Mouse (Mus musculus) layer of hippocampus, postnatal 36 days (tissue): ENCODE measurements around the gene Pgrmc2. TPM values are rescaled to one million over a fixed set of nuclear protein-coding genes. Genes with fewer than 3 reads are reported as not detected.

Experiments
- DNase-seq, 2 experiments: peaks; one replicate each; pipeline ENCODE4 v3.0.0; 2022
- total RNA-seq, 2 experiments: library from RNA; stranded (reverse); gene quantifications; 2 replicates each; pipeline ENCODE4 v1.2.3; 2021

The Pgrmc2 gene
- 10 to 100 TPM; 54.1 to 55.0 TPM for total RNA-seq

DNA sequence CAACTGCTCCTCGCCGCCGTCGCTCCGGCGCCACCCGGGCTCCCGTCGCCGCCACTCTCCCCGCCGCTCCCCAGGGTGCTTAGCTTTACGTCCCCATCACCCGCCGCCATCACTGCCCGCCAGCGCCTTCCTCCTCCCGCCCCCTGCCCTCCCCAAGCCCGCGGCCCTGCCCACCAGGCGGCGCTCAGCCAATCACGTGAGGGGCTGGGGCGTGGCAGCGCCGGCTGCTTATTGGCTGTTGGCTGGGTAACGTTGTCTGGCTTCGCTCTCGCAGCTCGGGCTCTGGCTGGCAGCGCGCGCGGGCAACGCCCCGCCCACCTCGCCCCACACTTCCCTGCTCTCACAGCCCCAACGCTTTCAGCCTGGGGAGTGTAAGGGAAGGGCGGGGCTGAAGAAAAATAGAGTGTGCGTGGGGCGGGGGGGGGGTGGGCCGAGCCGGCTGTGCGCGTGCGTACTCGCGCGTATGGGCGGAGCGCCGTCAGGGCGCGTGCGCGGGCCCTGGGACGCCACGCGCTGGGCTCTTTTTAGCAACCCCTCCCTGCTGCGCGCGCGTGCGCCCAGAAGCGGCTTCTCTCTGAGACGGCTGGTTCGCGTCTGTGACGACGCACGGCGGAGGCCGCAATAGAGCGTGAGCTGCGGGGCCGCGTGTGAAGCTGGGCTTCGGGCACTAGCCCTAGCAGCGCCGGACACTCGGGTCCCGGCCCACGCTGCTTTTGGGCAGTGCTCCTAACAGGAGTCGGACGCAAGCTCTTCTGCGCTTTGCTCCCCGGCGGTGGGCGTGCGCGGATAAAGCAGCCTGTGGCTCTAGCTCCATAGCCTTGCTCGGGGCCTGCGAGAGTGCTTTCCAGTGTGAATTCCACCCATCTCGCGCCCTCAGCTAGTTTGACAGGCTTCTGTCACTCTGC lies at the start of gene Pgrmc2:
Gene Pgrmc2 (minus strand): TSS at position 162 of the 905 bp plus-strand sequence.
- DNase-seq, result peak; percentile 98 to 99

DNA sequence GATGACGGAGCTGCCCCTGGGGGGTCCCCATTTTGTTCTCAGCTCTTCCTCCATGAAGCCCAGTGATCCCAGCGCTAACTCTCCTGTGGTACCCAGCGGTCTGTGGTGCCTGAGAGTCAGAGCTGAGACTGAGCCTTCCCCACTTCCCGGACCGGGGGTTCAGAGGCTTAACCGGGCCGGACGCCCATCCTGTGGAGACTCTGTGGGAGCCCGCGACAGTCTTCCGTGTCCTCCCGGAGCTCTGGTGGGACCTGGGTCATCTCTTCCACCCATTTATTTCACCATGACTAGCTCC lies 41.1 kb upstream of the Pgrmc2 start:
- DNase-seq, result no peak

DNA sequence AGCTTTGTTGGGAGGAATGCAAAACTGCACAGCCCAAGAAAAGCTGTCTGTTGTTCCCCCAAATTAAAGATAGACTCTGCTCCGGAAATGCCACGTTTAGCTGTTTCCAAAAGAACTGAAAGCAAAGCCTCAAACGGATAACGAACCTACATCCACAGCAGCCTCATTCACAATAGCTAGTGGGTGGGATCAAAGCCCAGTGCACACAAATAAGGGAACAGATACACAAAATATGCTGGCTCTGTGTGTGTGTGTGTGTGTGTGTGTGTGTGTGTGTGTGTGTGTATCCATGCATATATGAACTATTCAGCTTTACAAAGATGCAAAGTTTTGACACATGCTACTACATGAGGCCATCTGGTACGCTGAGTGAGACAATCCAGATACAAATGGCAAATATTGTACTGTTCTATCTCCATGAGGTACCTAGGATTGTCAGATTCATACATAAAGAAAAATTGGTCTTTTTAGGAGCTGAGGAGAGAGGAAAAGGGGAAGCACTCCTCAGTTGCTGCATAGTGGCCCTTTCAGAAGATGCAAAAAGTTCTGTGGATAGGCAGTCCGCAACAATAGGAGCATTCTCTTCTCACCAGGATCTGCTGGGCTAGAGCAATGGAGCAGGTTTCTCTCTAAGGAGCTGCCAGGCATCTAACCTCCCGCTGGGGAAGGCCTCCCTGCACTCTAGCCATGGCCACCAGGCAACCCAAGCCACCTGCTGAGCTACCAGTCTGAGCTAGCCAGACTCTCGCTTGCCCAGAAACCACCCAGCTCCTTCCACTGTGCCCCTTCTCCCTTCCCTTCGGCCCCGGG lies 40.5 kb upstream of the Pgrmc2 start:
- DNase-seq, result peak in 1 of 2 experiments; percentile 7

DNA sequence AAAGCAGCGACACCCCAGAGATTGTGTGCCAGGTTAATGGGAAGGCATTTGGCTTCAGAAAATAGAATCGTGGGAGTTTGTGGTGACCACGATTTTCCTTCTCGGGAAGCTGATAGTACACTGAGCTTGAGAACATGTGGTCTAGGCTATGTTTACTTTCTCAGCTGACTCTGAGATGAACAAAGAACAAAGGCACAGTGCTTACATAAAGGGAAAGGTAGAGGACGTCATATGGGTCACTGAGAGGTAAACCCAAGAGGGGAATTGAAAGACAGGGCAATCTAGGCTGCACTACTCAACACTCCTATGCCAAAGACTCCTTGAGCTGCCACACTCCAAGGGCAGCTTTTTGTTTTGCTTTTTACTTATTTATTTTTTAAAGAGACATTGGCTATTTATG lies 35.3 kb upstream of the Pgrmc2 start:
- DNase-seq, result no peak

DNA sequence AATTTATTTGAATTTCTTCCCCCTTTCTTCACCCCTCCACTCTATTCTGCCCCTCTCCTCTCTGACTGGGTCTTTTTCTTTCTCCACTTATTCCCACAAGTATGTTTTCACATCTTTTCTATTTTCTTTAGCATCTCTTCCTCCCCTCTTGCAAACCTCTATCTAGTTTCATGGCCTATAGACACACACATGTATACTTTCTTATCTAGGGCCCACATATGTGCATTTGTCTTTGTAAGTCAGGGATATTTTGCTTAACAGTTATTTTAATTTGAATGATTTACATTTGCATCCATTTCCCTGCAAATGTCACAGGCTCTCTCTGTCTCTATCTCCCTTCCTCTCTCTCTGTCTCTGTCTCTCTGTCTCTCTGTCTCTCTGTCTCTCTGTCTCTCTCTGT lies 34.6 kb upstream of the Pgrmc2 start:
- no peak for DNase-seq

DNA sequence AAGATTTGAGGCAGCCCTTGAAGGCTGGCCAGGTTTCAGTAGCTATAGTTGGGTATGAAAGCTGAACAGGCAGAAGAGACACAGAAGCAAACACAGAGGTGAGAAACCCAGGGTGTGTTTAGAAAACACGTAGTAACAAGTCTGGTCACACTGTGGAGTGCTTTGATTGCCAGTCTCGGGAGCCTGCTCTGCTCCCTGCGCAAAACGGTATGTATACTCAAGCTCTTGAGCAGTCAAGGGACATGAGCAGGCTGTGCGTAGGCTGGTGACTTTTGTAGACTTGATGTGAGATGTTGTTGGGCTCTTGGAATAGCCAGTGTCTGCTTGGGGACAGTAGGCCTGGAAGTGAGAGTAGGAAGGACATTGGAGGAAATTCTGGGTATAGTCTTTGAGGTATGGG lies 30.3 kb upstream of the Pgrmc2 start:
- DNase-seq, result no peak

DNA sequence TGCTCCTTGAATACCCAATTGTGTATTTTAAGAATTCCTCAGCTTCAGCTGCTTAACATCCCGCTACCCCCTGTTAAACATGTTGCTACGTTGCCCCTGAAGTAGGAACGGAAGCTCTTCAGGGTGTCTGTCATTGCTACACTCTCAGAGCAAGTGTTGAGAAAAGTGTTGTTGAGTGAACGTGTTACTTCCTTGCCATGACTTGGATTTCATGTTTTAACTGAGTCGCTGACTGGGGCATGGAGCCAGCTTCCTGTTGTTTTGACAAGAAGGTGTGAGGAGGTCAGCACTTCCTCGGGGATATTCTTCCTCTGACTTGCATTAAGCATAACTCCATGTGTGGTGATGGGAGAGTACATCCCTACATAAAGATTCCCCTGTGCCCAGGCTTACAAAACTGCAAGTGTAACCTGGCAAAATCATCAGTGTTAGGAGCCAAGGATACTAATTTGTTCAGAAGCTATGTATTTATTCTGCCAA lies 25.5 kb upstream of the Pgrmc2 start:
- no peak for DNase-seq

DNA sequence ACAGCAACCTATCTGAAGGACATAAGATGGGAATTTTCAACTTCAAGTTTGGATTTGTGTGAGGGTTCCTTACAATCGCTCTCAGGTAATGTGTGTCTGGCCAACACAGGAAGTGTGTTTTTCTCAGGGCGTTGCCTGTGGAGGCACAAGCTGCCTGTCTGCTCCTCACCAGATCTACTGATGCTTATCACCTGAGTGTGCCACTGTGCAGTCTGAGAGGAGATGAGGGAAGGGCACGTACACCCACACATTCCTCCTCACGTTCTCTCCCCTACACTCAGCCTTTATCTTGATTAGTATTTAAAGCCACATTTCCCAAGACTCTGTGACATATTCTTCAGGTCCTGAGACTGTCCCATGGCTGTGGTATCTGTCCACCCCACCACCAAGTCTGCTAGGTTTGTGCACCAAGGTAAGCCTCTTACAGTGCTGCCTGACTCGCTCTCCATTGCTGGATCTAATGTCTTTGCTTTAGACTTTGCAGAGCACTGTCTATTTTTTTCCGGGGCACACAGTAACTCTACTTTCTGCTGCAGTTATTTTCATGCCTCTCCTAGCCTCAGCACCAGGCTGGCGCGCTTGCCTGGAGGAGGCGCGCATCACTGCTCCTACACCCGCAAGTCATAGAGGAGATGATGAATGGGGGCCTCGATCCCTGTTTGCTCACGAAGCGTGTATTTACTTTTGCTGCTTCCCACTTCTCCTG lies 24.9 kb upstream of the Pgrmc2 start:
- no peak for DNase-seq

DNA sequence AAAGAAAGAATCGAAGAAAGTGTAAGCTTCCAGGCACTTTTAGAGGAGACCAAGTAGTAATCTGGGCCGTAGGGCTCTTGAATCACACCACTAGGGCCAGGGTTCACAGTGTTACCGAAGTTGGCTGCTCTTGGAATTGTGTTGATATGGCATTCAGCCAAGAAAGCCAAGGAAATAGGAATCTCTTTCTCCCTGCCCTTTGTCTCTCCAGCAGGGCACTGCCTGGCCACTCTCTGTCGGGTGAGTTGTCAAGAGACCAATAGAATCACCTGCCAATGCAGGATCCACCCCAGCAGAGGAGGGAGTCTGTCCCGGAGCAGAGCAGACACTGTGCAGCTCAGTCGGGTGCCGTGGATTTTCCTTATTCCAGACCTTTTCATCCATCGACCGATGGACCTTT lies 19.1 kb upstream of the Pgrmc2 start:
- no peak for DNase-seq

DNA sequence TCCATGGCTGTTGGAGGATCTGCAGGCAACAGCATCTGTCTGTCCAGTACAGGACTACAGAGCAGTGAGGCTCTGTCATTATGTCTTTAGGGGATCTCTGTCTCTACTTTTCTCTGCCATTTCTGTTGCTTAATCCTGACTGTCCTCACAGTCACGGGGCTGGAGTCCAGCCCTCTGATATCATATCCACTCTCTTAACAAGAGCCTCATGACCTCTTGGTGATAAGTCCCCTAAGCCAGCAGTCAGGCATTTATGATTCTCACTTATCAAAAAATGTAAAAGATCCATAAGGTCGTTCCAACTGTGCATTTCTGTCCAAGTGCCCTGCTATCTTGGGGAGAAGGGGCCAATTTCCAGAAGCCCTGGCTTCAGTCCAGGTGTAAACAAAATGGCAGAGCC lies 17.3 kb upstream of the Pgrmc2 start:
- DNase-seq, result no peak

DNA sequence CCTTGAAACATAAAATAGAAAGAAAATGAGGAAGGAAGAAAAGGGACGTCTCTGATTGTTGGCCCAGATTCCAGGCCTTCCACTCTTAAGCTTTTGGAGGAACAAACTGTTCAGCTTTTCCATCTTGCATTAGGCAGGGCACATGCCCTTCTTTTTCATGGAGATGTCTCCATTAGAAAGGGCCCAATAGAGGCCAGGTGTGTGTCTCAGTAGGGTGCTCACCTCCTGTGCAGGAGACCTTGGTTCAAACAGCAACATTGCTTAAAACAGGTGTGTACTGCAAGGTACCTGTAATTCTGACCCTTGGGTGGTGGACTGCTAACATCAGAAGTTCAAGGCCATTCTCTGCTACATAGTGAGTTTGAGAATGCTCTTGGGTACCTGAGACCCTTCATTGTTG lies 16.8 kb upstream of the Pgrmc2 start:
- no peak for DNase-seq

DNA sequence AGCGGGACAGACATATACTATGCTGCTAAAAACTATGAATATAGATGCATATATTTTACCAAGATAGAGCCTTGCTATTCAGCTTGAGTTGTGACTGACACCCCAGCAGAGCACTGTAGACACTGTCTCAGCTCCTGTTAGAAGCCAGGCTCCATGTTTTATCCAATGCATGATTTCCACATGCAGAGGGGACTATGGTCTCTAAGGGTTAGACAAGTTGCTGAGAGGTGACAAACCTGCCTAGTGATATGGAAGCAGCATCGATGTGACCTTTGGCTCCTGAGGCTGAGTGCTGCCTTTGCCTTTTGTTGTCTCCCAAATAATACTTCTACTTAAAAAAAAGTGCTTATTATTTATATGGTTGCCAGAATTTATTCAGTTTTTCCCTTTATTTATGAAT lies 10.4 kb upstream of the Pgrmc2 start:
- DNase-seq, result no peak

DNA sequence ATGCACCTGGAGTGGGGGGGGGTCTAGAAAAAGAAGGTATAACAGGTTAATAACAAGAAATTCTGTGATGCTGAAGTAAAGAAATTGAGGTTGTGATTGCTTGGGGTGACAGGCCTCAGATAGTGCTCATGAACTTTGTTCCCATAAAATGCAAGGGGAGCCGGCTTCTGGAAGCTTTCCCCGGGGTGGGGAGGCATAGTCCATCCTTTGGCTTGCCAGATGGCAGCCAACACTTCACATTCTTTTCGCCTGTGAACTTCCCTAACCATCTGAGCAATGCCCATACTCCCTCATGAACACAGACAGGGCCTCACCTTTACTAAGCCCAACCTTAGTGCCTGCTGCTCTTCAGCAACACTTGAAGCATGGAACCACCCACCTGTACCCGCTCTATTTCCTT lies 9.5 kb upstream of the Pgrmc2 start:
- no peak for DNase-seq

DNA sequence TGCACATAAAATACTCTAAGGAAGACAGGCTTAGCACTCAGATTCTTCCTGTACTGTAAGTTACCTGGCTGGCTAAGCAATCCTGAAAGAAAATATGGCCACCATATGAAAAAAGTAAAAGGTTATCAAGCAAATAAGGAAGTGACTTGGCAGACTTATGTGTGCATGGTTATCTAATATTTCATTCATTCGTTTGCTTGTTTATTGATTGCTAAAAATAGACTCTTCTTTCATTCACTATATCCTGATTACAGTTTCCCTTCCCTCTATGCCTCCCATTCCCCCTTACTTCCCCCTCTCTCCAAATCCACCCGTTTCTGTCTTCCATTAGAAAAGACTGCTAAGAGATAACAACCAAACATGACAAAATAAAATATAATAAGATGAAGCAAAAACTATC lies 8.0 kb upstream of the Pgrmc2 start:
- DNase-seq, result no peak

DNA sequence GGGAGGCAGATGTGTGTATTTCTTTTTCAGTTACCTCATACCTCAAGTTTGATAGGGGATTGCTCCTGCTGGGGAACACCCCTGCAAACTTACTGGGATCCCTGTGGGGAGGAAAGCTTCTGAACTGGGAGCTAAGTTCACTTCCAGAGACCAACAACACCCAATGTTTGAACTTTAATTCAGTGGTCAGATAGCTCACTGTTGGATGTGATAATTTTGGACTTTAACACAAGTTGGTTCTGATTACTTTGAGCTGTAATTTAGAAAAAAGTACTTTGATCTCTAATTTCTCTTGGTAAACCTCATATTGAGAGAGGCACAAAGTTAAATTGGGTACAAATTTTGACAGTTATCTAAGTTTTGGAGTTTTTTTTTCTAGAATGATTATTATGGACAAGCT lies 4.2 kb upstream of the Pgrmc2 start:
- no peak for DNase-seq

DNA sequence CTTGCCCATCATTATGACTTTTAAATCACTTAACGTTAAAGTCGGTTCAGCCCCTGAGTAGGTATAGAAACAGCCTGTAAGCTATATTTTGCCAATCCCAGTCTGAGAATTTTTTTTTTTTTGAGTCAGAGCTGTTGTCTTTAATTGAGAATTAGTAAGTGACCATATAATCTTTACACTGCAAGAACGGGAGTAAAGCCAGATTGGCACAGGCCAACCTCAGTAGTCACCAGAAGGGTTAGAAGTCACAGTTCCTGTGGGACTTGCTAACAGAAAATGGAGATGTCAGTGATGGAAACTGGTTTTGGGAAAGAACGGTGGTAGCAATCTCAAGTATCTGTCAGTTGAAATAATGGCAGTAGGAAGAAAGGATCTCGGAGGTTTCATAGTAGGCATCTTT lies 1.6 kb upstream of the Pgrmc2 start:
- DNase-seq, result no peak

DNA sequence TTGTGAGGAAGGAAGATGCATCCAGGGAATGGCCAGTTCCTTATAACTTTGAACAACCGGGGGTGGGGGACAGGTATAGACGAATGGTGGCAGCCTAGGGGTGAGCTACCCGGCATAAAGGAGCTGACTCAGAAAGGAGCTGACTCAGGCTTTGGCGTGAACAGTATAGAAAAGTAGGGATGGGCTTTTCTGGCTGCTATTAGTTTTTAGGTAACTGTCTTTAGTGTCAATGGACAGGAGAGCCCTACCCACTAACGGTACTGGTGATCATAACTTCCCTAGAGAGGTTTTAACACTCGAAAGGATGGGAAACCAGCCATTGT lies 905 bp upstream of the Pgrmc2 start:
- no peak for DNase-seq

DNA sequence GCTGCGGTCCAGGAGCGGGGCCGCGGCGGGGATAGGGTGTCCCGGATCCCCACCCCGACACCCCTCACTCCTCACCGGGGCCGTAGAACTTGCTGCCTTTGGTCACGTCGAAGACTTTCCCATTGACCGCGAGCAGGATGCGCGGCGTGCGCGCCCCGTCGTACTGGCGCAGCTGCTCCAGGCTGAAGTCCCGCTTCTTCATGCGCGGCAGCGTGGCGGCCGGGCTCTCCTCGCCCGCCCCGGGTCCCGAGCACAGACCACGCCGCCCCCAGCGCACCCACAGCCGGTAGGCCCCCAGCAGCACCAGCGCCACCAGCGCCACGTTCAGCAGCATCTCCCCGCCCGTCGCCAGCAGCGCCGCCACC lies 344 bp downstream of the Pgrmc2 start:
- no peak for DNase-seq

DNA sequence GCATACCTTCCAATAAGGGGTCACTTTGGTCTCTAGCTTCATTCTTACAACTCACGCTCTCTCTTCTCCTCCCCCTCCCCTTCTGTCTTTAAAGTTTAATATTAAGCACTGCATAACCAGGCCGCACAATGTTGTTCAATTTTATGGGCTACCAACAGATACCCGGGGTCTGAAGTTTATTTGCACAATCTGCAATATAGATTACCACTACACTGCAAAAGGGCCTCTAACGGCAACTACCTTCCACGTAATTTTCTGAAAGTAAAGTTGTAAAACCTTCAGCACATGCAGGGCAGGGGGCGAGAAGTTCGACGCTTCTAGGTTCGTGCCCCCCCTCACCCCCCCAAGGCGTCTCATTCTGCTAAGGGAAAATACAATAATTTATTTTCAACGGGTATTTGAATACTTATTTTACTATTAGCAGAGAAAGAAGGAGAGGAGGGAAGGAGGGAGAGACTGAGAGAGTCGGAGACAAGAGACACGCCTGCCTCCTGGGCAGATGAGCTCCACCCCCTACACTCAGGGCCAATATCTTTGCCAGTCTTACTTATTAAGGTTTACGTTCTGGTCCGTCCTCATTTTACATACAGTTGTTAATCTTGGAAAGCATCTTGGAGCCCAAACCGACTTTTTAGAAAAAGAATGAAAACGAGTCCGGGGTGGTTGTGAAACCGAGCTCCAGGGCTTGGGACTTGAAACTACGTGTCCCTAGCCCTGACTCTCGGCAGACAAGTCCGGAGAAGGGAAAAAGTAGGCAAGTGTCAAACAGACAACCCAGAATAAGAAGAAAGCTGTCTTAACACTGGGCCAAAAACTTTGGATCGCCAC lies 1.2 kb downstream of the Pgrmc2 start:
- no peak for DNase-seq

DNA sequence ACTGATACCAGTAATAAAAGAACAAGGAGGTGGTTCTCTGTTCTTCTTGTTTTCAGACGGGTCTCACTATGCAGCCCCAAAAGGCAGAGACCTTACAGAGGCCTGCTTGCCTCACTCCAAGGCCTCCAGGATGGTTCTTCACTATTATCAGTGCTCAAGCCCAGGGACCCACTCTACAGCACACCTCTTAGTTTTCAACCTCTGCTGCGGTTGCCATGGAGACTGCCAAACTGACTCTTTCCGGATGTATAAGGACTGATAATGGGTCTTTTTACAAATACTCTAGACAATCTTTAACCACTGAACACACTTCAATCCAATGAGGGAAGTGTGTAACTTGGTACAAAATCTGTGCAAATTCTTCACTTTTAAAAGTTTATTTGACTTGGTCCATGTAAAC lies 2.1 kb downstream of the Pgrmc2 start:
- no peak for DNase-seq

DNA sequence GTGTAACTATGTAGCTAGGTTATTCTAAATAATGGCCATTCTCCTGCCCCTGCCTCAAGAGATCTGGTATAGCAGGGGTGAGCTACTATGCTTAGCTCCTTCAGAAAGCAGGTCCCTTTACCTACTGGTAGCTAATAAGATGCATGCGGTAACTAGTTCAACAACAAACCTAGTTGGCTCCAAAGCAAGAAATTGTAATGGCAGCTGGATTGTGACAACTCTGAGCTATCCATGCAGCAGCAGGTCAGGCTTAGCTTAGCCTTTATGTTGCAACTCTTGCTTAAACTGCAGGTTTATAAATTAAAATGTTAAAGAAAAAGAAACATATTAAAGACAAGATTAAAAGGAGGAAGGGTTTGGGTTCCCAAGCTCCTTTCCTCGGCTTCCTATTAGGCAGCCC lies 4.2 kb downstream of the Pgrmc2 start:
- no peak for DNase-seq

DNA sequence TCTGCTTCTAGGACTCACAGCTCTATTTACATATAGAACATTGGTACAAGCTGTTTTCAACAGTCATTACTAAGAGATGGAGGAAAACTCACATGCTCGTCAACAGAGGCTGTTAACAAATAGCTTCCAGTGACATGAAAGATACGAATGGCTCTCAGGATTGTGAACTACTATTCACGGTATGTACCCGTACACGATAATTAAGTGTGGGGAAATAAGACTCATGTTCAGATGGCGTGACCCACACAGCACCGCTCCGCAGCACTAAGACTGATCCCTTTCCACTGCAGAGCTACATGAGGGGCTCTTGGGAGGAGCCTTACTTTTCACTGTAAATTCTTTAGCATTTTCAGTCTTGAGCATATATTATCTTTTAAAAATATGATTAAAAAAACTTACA lies 7.5 kb downstream of the Pgrmc2 start:
- DNase-seq, result no peak

DNA sequence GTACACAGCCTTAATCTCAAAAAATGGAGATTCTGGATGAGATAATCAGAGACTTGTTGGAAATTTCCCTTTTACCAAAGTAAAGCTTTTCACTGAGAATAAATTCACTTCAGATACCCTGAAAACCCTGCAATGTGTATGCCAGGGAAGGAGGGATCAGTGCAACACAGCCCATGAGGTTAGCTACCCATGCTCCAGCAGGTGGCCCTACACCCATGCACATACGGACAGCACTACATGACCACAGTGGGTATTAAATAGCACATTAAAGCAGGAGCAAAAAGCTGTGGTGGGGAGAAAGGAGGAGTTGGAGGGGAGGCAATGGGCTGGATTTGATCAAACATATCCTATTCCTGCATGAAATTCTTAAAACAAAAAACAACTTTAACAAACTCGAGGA lies 12.3 kb downstream of the Pgrmc2 start:
- no peak for DNase-seq
